Mouse (Mus musculus) thymus, postnatal 36 days (tissue): ENCODE data around the gene Golt1a.
A peak's percentile ranks its signal among the peaks of the same experiment; 100 is the strongest.
"Not testable (repeated sequence)": the region's sequence is repeated elsewhere in the genome, so short reads cannot be mapped to it uniquely, and the experiment has no call there.

ENCODE experiments used
- DNase-seq, 2 experiments: peaks; one replicate each; pipeline ENCODE4 v3.0.0; 2022; ENCODE audit warnings: mixed read lengths in 2 of 2

Gene Golt1a

DNA sequence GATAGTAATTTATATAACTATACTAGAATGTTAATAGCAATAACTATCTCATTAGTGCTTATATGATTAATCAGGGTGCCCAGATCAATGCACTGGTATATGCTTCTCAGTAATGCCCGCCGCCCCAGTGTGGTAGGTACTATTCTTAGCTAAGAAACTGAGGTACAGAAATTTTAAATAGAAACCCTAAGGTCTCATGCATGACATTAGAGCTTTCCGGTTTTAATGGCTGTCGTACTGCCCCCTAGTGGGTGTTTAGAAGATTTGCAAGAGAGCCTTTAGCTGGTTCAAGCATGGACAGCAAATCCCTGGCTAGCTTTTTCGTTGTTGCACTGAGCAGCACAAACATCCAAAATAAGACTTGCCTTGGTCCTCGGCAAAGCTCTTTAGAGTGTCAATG is 2.3 kb upstream of the Golt1a start:
- DNase-seq: no peak

DNA sequence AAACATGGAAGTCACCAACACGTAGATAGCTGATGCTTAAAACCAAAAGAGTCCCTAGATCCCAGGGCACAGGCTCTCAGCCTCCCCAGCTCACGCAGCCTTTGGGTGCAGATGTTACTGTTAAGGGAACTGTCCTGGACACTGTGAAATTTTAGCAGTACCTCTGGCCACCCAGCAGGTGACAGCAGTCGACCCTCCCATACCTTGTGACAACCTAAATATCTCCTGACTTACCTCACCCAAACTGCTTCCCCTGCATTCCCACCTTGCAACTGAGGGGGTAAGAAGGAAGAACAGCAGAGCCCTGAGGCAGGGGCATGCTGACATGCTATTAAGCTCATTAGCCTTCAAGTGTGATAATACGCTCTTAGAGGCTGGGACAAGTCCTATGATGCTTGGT is 1.6 kb downstream of the Golt1a start:
- no peak for DNase-seq

DNA sequence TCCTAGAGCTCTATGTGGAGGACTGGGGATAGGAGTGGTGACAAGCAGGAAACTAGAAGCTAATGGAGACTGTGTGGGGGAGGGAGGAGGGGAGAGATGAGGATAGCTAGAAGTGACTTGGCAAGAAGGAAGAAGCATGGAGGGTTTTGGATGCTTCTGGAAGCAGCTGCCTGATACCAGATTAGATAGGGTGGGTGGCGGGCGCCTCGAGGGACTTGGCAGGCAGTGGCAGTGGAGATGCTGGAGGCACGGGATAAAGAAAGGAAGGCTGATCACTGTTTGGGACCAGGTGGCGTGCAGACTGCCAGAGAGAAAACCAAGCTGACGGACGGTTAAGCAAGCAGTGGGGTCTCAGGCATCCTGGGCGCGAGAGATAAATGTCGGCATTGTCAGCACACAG is 2.3 kb downstream of the Golt1a start:
- no peak for DNase-seq

DNA sequence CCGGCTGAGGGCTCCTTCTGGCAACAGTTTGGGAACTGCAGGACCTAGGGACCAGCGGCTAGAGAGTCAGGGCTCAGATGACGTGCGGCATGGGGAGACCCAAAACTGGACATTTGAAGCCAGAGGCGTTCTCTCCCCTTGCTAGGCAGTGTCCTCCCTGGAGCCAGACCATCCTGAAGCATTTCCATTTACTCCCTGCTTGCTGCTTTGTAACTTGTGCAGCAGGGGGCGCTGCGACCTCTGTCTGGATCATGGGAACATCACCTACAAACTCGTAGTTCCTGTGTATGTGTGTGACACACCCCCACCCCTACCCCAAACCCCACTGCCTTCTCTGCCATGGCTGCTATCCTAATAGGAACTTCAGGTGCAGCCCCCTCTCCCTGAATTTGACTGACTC is 4.8 kb downstream of the Golt1a start:
- DNase-seq: peak; percentile 53 to 58

DNA sequence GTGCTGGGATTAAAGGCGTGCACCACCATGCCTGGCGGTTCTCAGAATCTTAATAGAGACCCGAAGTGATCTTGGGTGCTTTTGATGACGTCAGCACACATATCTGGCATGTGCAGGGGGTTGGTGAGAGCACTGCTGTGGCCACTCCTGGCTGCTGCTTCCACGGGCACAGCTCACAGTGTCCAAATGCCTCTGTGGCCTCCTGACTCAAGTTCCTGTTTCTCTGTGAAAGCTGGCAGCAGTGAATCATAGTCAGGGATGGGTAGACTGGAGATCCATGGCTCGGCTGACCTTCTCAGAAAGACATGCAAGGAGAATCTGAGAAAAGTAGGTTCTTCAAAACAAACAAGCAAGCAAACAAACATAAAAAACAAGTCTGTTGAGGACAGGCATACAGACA is 6.2 kb downstream of the Golt1a start:
- no peak for DNase-seq

DNA sequence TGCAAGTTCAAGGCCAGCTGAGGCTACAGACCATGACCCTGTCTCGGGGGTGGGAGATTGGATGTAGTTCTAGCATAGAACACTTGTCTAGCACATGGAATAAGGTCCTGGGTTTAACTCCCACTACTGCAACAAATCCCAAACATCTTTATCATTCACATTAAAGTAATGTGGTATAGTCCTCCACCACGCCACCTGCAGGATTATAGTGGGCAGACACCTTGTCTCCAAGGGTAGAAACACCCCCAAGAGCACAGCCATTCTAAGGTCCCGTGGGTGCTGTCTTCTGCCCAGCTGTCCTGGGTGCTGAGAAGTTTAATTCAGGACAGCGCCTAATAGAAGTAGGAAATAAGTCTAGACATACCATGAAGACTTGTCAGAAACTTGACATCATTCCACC is 7.0 kb downstream of the Golt1a start:
- no peak for DNase-seq

DNA sequence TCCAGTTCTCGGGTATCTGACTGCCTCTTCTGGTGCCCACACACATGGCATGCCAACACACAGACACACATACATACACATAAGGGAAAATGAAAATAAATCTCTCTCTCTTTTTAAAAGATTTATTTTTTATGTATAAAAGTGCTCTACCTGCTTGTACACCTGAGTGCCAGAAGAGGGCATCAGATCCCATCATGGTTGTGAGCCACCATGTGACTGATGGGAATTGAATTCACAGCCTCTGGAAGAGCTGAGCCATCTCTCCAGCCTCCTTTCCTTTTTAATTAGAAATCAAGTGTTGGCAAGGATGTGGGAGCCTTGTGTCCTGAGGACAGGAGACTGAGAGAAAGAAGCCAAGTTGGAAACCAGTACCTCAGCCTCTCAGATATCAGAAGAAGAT is 7.5 kb downstream of the Golt1a start:
- DNase-seq: no peak

DNA sequence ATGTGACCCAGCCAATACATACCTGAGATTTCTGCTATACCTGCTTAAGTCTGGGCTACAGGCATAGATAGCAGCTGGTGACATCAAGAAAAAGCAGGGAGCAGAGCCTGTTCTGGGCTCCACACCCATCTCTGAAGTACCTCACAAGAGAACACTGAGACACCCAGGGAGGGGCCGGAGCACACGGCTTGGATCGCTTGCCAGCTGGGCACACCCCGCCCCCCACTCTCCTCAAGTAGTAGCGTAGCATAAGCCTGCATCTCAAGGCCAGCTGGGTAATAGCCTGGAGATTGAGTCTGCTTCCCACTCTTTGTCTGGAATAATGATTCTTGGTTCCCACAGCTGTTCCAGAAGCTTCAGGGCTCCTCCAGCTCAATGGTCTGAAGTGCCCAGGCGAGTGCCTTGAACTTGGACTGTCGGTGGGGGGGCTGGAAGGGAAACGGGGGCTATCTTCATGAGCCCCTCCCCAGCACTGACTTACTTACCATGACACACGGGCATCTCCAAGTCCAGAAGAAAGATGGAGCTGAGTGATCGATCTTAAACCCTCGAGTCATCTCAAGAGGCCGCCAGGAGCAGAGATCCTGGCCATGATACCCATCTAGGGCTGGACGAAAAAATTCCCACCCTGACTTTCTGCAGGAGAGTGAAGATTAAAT is 11.8 kb downstream of the Golt1a start, which contains the start of gene Kiss1:
TSS of gene Kiss1 (plus strand) at position 609 of the 659 bp plus-strand sequence.
- DNase-seq: no peak

DNA sequence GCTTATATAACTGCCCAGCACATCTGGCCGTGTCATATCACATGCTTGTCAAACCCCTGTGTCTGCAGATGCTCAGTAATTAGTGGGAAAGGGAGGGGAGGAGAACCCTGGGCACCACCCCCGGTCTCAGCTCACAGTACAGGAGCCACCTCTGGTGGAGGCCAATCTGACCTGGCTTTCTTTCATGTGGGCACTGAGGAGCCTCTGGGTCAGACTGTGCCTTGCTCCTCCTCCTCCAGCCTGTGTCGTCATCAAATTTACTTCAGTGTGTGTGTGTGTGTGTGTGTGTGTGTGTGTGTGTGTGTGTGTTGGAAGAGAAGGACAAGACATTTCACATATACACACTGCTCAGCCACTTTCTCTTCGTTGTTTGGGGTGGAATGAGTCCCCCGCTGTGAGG is 13.7 kb downstream of the Golt1a start:
- no peak for DNase-seq

DNA sequence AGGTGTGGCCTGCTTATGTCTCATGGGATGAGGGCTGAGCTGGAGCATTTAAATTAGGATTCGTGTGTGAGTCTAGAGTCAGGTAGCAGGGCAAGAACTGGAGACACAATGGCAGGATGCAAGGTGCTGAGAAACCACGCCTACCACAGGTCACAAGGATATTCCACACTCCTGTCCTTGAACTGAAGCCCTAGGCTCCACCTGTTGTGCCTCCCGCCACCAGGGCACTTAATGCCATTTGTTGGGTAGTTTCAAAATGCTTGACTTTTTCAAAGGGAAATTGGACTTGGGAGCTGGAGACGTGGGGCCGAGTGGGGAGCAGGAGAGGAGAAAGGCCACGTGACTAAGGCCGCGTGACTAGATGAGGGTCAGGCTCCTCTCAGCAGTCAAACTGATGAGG is 16.4 kb downstream of the Golt1a start:
- no peak for DNase-seq

DNA sequence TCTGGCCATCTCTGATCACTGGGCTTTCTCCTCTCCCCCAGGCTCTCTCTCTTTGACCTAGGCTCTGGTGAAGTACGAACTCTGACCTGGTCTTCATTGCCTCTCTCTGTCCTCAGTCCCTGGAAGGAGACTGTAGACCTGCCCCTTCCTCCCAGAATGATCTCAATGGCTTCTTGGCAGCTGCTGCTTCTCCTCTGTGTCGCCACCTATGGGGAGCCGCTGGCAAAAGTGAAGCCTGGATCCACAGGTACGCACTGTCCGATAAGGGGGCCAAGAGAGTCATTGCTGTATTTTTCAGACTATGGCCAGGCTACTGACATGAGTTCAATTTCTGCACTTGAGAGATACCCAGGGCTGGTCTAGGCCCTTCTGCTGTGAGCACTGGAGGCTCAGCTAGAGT is 17.5 kb downstream of the Golt1a start:
- no peak for DNase-seq

DNA sequence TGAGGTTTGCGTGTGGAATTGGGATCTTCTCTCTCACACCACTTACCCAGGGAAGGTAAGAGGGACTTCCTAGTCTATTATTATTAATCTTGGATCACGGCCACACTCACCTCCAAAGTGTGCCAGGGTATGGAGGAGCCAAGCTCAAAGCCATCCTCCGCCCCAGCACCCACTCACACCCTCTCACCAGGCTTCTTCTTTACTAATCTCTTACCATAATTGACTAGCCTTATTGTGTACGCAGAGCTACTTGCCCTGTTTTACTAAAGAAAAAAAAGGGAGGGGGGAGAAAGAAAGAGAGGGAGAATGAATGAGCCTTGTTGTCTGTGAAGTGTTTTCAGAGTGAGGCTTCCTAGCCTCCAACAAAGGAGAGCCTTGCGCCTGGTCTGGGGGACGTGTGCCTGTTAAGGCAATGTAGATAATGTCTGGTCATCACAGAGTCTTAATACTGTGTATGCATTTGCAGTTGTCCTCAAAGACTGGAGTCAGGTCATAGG is 18.7 kb downstream of the Golt1a start:
- no peak for DNase-seq

DNA sequence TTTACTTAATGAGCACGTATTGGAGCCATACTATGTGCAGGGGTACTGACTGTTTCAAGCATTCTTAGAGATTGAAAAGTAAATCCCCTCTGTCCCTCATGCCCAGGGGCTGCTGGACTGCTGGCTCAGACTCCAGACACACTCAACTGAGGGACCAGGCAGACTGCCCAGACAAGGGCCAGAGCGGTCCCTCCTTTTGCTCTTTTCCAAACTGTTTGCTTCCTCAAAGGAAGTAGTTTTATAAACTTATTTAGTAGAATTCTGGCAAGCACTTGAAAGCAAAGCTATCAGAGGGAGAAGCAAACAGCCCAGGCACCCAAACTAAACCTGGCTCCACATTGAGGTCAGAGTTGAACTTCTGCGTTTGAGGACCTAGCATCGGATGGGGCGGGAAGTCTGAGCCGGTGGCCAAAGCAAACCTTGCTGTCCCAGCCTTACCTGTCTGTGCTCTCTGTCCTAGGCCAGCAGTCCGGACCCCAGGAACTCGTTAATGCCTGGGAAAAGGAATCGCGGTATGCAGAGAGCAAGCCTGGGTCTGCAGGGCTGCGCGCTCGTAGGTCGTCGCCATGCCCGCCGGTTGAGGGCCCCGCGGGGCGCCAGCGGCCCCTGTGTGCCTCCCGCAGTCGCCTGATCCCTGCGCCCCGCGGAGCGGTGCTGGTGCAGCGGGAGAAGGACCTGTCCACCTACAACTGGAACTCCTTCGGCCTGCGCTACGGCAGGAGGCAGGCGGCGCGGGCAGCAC is 19.5 kb downstream of the Golt1a start:
- no peak for DNase-seq

DNA sequence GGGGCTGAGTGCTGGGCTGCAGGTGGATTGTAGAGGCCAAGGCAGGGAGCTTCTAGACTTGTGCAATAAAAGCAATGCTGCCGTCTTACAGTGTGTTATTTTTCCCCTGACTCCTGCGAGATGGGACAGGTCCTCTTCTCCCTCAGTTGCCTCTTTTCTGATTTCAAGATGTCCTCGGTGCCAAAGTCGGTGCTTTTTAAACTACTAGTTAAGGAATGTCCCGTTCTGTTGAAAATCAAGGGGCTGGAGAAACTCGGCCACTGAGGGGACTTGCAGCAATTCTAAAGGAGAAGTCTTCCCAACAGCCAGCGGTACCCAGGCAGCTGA is 20.0 kb downstream of the Golt1a start:
- DNase-seq: no peak

DNA sequence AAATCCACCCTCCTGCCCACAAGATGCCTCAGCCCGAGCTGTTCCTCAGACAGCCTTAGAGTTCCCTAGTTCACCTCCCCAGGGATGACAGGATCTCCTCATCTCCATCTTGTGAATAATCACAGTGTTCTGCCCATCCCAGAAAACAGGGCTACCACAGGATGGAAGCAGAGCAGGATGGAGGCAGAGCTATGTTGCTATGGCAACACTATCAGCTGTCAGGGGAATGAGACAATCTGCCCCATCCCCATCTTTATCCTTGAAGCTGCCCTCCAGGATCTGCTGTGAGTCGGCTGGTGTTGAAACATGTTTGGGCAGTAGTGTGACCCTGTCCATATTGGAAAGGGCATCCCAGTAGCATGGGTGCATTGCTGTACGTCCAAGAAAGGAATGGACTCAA is 21.5 kb downstream of the Golt1a start:
- no peak for DNase-seq

DNA sequence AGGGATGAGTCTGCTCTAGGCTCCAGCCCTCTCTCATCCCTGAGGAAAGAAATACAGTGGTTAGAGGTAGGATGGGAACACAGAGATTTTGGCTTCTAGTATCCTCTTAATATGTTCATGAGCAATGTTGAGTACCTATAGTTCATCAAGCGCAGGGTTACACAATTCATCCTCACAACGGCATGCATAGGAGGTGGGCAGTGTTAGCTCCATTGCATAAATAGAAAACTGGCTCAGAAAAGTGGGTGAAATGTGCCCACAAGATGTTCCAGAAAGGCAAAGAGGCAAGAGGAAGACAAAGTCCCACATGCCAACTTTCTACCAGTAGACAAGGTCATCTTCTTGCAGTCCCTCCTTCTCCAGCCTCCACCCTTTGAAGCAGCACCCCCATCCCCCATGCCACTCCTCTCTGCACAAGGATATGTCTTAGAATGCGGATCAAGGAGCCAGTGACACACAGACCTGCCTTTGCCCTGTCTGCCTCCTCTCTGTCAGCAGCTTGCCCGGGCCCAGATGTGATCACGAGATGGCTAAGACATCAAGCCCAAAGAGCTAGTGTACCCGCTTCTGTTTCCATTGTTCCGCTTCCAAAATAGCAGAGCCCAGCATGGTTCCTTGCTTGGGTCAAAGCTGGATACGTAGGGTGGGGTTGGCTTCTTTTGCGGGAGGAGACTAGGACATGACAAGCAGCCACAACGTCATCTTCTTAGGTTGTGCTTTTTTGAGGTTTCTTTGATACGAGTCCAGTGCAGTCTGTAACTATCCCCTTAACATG is 23.2 kb downstream of the Golt1a start:
- no peak for DNase-seq

DNA sequence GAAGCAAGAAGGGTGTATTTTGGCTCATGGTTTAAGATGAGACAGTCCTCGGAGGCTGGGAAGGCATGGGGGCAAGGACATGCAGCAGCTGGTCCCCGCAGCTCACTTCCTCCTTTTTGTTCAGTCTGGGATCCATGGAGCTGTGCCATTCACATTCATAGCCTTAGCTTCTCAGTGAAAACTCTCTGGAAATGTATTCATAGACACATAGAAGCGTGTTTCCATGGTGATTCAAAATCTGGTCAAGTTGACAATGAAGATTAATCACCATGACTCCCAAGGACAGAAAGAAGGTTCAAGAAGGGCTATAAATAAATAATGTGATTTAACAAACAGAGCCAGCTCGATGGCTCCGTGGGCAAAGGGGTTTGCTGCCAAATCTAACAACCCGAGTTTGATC is 24.3 kb downstream of the Golt1a start:
- DNase-seq: no peak

DNA sequence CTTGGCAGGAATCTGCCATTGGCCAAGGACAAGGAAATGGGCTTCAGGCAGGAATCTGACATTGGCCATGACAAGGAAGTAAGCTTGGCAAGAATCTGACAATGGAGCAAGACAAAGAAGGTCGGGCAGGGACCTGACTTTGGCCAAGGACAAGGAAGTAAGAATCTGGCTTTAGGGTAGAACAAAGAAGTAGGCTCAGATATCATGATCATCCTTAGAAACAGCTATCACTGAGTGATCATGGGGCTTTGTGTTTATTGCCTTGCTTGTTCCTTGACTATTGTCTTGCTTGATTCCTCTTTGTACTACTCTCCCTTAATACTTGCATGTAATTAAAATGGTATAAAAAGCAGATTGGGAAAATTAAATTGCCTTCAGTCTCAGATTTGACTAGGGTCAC is 30.8 kb downstream of the Golt1a start:
- DNase-seq: not testable (repeated sequence)

DNA sequence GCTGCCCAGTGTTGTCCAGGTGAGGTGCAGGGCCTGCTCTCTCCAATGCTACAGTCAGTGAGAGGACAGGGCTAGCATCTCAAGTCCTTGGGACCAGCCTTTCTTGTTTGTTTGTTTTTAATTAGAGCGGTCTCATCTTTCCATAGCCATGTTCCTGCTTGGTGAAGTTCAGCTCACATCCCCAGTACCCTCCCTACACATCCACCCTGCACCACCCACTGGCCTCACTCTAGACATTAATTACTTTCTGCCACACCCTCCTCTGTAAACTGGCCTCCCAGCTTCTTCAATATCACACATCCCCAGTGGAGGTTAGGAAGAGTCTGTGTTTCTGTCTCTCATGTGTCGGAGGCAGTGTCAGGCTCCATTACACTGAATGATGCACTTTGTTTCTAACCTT is 34.8 kb downstream of the Golt1a start:
- DNase-seq: no peak

DNA sequence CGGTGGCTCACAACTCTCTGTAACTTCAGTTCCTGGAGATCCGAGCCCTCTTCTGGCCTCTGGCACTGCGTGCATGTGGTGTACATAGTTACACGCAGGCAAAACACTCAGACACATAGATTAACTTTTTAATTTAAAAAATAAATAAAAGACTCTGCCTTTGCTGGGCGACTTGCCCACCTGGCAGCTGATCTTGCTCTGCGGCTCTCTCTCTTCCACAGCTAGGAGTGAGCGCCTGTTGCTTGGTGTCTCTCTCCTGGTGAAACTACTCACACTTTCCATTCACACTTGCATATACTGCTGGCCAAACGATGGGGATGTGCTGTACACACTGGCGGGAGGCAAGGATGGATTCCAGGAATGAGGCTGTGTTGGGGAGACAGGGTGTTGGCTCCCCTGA is 36.9 kb downstream of the Golt1a start:
- no peak for DNase-seq

DNA sequence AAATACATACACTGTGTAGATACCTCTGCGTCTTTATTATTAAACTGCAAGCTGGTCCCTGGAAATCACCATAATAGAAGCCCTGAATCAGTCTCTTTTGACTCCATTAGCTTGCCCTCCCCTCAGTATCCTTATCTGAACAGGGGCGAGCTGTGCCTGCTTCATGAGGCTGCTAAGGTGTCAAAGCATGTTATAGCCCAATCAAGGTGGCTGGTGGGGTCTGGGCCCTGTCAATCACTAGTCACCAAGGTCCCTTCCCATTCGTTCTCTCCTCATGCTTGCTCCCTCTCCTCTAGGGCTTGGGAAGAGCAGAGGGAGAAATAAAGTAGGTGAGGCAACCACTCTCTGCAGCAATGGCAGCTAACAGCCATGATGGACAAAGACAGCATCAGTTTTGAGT is 37.6 kb downstream of the Golt1a start:
- DNase-seq: no peak

DNA sequence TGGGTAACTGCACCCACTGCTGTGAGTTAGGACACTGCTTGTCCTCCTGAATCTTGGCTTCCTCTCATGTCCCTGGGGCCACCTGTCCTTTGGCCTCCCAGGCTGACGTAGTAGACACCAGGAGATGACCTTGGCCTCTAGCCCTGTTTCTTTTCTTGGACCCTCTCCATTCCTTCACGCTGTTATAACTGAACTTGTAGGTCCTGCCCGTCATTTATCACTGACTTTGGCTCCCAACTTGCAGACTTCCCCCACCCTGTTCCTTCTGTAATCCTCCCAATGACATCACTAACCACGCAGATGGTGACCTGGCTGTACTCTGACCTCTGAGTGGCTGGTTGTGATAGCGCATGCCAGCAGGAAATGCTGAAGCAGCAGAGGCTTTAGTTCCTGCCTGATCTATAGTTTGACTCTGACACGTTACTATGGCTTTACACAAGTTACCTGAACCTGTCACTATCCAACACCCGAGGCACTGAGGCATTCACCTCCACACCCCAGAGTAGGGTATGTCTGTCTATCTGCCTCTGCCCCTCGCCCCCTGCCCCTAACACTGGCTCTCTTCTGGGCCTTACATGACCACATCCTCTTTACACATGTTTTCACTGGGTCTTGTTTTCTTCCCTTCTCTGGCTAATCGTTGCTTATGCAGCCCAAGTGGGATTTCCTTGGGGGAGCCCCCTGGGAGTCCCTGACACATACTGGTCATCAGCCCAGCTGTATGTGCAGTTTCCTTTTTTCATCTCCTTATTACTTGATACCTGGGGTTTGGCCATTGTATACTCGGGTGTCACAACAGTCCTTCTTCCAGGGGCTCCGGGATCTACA is 38.3 kb downstream of the Golt1a start:
- no peak for DNase-seq

DNA sequence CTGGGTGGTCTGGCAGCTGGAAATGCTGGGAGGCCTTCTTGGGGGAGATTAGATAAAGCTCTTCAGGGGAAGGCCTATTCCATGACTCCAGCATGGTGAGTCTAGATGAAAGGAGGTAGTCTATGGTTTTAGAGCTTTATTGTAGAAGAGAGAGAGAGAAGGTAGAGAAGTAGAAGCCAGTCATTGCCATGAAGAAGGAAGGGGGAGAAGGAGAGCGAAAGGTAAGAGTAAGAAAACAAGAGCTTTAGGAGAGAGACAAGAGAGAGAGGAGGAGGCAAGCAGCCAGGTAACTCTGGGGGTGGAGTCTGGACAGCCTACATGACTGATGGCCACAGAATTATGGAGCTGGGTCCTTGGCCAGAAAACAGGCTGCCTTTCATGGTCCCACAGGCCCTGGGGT is 40.6 kb downstream of the Golt1a start, which contains the start of gene Ren1:
TSS of gene Ren1 (plus strand) at position 301 of the 400 bp plus-strand sequence.
- no peak for DNase-seq
